Mouse (Mus musculus) spleen, adult 18-20 months (tissue): Measurements from ENCODE around the gene Col19a1.

Source experiments
- DNase-seq, 2 experiments: peaks; one replicate each; pipeline ENCODE4 v3.0.0; 2022; ENCODE audit warnings: mixed read lengths in 2 of 2

Col19a1 gene

GRCm38 (mm10) chr1:24225825-24226526 is 361.3 kb downstream of the Col19a1 start:
- DNase-seq, result no peak

- no peak for DNase-seq
Measured at GRCm38 (mm10) chr1:24222981-24223612, 364.2 kb downstream of the Col19a1 start.

- no peak for DNase-seq
Measured at GRCm38 (mm10) chr1:24222231-24222630, 365.0 kb downstream of the Col19a1 start.

- DNase-seq, result no peak
Measured at GRCm38 (mm10) chr1:24219041-24219440, 368.2 kb downstream of the Col19a1 start.
